Mouse (Mus musculus) stomach, embryonic 16.5 days (tissue): ENCODE measurements around the gene Dip2b. TPM values are rescaled to one million over a fixed set of nuclear protein-coding genes. Genes with fewer than 3 reads are reported as not detected.

Experiments
- ATAC-seq: fragments of 200-750 bp; cut with Nextera tagmentation; 2 replicates; pipeline ENCODE4 v1.8.0; 2017; ENCODE audit warnings: moderate number of reproducible peaks, moderate TSS enrichment; ENCODE audit not compliant: insufficient read depth, low FRiP score
- H3K27ac ChIP-seq: fragments of 300-500 bp; sonication (generic); 2 replicates; pipeline ENCODE4 v1.5.1; 2014; ENCODE audit warnings: low read length
- H3K27me3 ChIP-seq: fragments of 300-500 bp; sonication (generic); 2 replicates; pipeline ENCODE4 v1.6.1; 2014; ENCODE audit warnings: low read length, control low read depth, mixed read lengths; ENCODE audit not compliant: control insufficient read depth, insufficient read depth
- H3K36me3 ChIP-seq: fragments of 300-500 bp; sonication (generic); 2 replicates; pipeline ENCODE4 v1.6.1; 2014; ENCODE audit warnings: low read length; ENCODE audit not compliant: control insufficient read depth, insufficient read depth
- H3K4me1 ChIP-seq: fragments of 300-500 bp; sonication (generic); 2 replicates; pipeline ENCODE4 v1.6.1; 2014; ENCODE audit warnings: low read length, control low read depth, mixed read lengths; ENCODE audit not compliant: control insufficient read depth, insufficient read depth
- H3K4me2 ChIP-seq: fragments of 300-500 bp; sonication (generic); 2 replicates; pipeline ENCODE4 v1.6.1; 2014; ENCODE audit warnings: low read depth, low read length, mixed read lengths
- H3K4me3 ChIP-seq: fragments of 300-500 bp; sonication (generic); replicated peaks from 2 replicates; pipeline ENCODE4 v1.5.1; 2014; ENCODE audit warnings: mild to moderate bottlenecking, low read length
- H3K9ac ChIP-seq: fragments of 300-500 bp; sonication (generic); 2 replicates; pipeline ENCODE4 v1.6.1; 2014; ENCODE audit warnings: low read length
- H3K9me3 ChIP-seq: fragments of 300-500 bp; sonication (generic); replicated peaks from 2 replicates; pipeline ENCODE4 v1.6.1; 2016; ENCODE audit warnings: low read length, control low read depth; ENCODE audit not compliant: control insufficient read depth
- WGBS: fragments of 180-500 bp; shearing (Covaris S2); extraction: QIAGEN DNeasy Blood & Tissue Kit; methylation state at CpG from one replicate; pipeline ENCODE4 v1.1.7; 2014; 5-methylcytosine and 5-hydroxymethylcytosine counted together
- polyA plus RNA-seq: library from polyadenylated mRNA; unstranded; fragments of >200 nt; fragmentation: Nextera tagmentation; extraction: Ambion mirVana; gene quantifications from 2 replicates; pipeline ENCODE4 v1.2.1, GENCODE M21; 2015

The Dip2b gene
- polyA plus RNA-seq, 1 experiment from 2014 or later: 10.4 TPM

DNA sequence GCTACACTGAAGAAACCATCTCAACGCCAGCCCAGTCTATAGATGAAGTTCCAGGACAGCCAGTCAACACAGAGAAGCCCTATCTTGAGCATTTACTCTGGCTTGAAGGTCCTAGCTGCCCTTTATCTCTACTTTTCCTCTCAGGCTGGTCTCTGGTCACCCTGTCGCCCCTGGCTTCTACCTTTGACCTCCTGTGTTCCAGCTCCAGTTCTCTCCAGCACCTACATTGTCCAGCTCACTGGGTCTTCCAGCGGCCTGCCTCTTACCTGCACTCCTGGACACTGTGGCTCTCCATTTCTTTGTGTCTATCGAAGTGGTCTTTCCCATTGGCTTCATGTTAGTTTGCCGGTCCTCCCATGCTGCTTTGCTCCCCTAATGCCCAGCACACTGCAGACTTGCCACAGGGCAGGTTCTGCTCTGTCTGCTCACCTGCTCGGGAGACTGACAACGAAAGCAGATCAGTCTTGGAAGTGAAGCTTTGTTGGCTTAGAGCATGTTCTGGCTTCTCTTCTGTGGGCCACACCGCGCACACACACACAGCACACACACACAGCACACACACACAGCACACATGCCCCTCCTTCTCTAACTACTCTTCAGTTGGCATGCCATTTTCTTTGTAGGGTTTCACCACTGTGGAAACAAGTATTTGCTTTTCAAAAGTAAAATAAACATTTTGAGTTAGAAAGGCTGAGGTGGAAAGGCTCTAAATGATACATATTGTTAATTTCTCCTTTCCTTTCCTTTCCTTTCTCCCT, 35.4 kb downstream of the Dip2b start:
- Histone ChIP-seq H3K27ac (peak overlapping the region; percentile 46), H3K4me1 (peaks cover 38% of the 10 kb centered on the region), H3K9me3 (no peaks in the 10 kb centered on the region), H3K36me3 (no peaks in the 10 kb centered on the region), H3K4me2 (no peak overlapping the region), H3K4me3 (no peak overlapping the region), H3K27me3 (no peaks in the 10 kb centered on the region), H3K9ac (no peak overlapping the region)
- WGBS: 58% methylated on average over 9 of the region's 9 CpGs
- no peak for ATAC-seq

- 20% methylated on average over 5 of the region's 8 CpGs for WGBS
- no peaks in the 10 kb centered on the region for H3K9me3 ChIP-seq
- H3K4me2 ChIP-seq: no peak overlapping the region
- H3K4me1 ChIP-seq: peaks cover 38% of the 10 kb centered on the region
- H3K27me3 ChIP-seq: no peaks in the 10 kb centered on the region
- 0 out of 2 replicates have a peak overlapping the region, but pooled peaks have one; percentile 43 for H3K27ac ChIP-seq
- ATAC-seq: no peak
- H3K9ac ChIP-seq: no peak overlapping the region
- no peaks in the 10 kb centered on the region for H3K36me3 ChIP-seq
- H3K4me3 ChIP-seq: no peak overlapping the region
Observed at GRCm38 (mm10) chr15:100074754-100075153, 36.3 kb downstream of the Dip2b start.

DNA sequence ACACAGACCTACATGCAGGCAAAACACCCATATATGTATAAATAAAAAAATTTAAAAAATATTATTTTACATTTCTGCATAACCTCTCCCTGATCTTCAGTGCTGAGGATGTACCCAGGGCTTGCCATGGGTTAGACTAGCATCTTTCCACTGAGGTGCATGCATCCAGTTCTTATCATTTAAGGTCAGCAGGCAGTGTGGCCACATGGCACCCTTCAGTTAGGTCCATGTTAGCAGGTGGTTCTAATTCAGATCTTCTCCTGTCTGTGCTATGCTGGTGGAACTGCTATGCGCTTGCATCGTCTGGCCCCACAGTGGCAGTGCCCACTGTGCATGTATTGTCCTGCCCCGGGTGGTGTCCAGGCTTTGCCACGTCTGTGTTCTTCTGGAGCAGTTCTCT, 37.9 kb downstream of the Dip2b start:
- WGBS: 70% methylated on average over 4 of the region's 4 CpGs
- Histone ChIP-seq H3K27me3 (no peaks in the 10 kb centered on the region), H3K9ac (no peak overlapping the region), H3K4me1 (peaks cover 38% of the 10 kb centered on the region), H3K4me3 (no peak overlapping the region), H3K9me3 (no peaks in the 10 kb centered on the region), H3K4me2 (no peak overlapping the region), H3K36me3 (no peaks in the 10 kb centered on the region), H3K27ac (peak overlapping the region; percentile 42; the same call in 1 of the 2 replicates)
- ATAC-seq: no peak

- WGBS: 58% methylated on average over 1 of the region's 1 CpGs
- no peaks in the 10 kb centered on the region for H3K36me3 ChIP-seq
- H3K4me1 ChIP-seq: peaks cover 24% of the 10 kb centered on the region
- no peak overlapping the region for H3K4me2 ChIP-seq
- H3K4me3 ChIP-seq: no peak overlapping the region
- no peak overlapping the region for H3K9ac ChIP-seq
- no peaks in the 10 kb centered on the region for H3K27me3 ChIP-seq
- no peak overlapping the region for H3K27ac ChIP-seq
- H3K9me3 ChIP-seq: no peaks in the 10 kb centered on the region
- no peak for ATAC-seq
Observed at GRCm38 (mm10) chr15:100080833-100081477, 42.5 kb downstream of the Dip2b start.

DNA sequence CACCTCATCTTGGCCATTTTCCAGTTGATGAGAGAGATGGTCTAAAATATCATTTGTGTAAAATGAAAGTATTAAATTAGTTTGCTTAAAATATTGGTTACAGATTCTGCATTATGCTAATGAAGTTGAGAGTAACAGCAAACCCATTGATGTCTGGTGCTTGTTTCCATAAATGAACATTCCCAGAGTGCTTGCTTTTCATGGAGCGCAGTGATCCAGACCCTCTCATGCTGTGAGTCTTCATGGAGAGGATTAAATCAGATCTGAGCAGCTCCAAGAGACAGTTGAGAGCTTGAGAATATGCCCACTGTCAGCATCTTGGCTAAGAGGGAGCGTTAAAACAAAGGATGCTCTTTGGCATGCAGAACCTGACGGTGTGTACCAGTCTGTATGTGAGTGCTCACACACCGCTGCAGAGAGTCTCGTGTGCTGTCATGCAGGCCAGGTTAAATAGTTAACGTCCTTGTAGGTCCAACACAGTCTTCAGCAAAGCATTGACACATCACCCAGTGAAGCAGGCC, 43.1 kb downstream of the Dip2b start:
- Histone ChIP-seq H3K4me1 (peaks cover 19% of the 10 kb centered on the region), H3K36me3 (no peaks in the 10 kb centered on the region), H3K9ac (peak overlapping the region; percentile 10; the same call in 1 of the 2 replicates), H3K4me3 (no peak overlapping the region), H3K4me2 (no peak overlapping the region), H3K9me3 (no peaks in the 10 kb centered on the region), H3K27me3 (no peaks in the 10 kb centered on the region), H3K27ac (peak overlapping the region; percentile 34)
- ATAC-seq: no peak
- WGBS: 84% methylated on average over 6 of the region's 6 CpGs

- Histone ChIP-seq H3K4me2 (no peak overlapping the region), H3K27me3 (no peaks in the 10 kb centered on the region), H3K9me3 (no peaks in the 10 kb centered on the region), H3K36me3 (no peaks in the 10 kb centered on the region), H3K27ac (peak overlapping the region; percentile 34), H3K9ac (peak overlapping the region; percentile 10; the same call in 1 of the 2 replicates), H3K4me3 (no peak overlapping the region), H3K4me1 (peaks cover 16% of the 10 kb centered on the region)
- 52% methylated on average over 8 of the region's 8 CpGs for WGBS
- ATAC-seq: peak; percentile 65; the same call in 1 of the 2 replicates
Observed at GRCm38 (mm10) chr15:100082052-100082451, 43.6 kb downstream of the Dip2b start.

GRCm38 (mm10) chr15:100082733-100083132, 44.3 kb downstream of the Dip2b start:
- no peak for ATAC-seq
- Histone ChIP-seq H3K9me3 (no peaks in the 10 kb centered on the region), H3K27me3 (no peaks in the 10 kb centered on the region), H3K9ac (no peak overlapping the region), H3K36me3 (no peaks in the 10 kb centered on the region), H3K4me2 (no peak overlapping the region), H3K4me3 (no peak overlapping the region), H3K27ac (peak overlapping the region; percentile 62; the same call in 1 of the 2 replicates), H3K4me1 (peaks cover 18% of the 10 kb centered on the region)
- WGBS: 75% methylated on average over 5 of the region's 5 CpGs

DNA sequence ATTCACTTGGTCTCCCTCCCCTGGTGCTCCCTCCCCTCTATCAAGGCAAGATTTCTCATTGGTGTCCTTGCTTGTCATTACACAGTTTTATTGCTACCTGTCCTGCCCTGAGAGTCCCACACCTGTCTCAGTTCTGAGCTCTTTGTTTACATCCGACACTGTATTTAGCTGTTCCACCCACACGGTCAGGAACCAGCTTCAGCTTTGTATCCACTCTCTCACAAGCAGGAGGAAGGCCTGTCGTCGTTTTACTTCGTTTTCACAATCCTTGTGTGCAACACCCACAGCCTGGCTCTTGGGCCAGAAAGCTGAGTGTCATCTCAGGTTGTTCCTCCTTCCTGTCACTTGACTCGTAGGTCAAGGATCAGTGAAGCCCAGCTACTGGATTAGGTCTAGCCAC, 45.4 kb downstream of the Dip2b start:
- Histone ChIP-seq H3K4me1 (peaks cover 22% of the 10 kb centered on the region), H3K9me3 (no peaks in the 10 kb centered on the region), H3K4me3 (no peak overlapping the region), H3K4me2 (no peak overlapping the region), H3K9ac (no peak overlapping the region), H3K27ac (peak overlapping the region; percentile 76), H3K27me3 (no peaks in the 10 kb centered on the region), H3K36me3 (no peaks in the 10 kb centered on the region)
- 58% methylated on average over 6 of the region's 6 CpGs for WGBS
- ATAC-seq: 0 out of 2 replicates have a peak, but pooled peaks have one; percentile 23

DNA sequence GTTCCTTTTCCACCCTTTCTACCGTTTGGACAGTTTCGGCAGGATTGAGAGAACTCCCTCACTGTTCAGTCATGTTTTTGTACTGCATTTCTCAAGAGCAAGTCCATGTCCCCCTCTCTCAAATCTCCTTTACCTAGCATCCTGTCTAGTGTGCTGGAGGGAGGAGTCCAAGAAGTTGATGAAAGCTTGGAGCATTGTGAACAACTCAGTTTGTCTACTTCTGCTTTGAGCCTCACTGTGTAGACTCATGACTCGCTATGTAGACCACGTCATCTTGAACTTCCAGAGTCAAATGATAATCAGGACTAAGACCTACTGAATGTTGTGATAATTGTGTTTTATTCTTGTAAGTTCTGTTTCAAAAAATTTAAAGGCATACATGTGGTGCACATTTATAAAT, 46.4 kb downstream of the Dip2b start:
- Histone ChIP-seq H3K27me3 (no peaks in the 10 kb centered on the region), H3K4me1 (peaks cover 27% of the 10 kb centered on the region), H3K4me2 (no peak overlapping the region), H3K27ac (peak overlapping the region; percentile 13; the same call in 1 of the 2 replicates), H3K4me3 (no peak overlapping the region), H3K9ac (no peak overlapping the region), H3K9me3 (no peaks in the 10 kb centered on the region), H3K36me3 (no peaks in the 10 kb centered on the region)
- WGBS: 70% methylated on average over 4 of the region's 4 CpGs
- no peak for ATAC-seq
